Mouse (Mus musculus): ENCODE measurements around the gene Pkm. TPM values are rescaled to one million over a fixed set of nuclear protein-coding genes. Genes with fewer than 3 reads are reported as not detected.

Pkm gene
- polyA plus RNA-seq, 1 experiment from 2014 or later = 2,436 TPM

- Histone ChIP-seq H3K4me3 (no peak overlapping the region), H3K36me3 (peaks cover 98% of the 10 kb centered on the region), H3K9me3 (no peaks in the 10 kb centered on the region), H3K4me1 (peaks cover 19% of the 10 kb centered on the region), H3K27ac (peak overlapping the region; percentile 3; the same call in 1 of the 2 replicates), H3K27me3 (ENCODE audit: insufficient read depth, poor library complexity, severe bottlenecking) (no peaks in the 10 kb centered on the region)
- DNase-seq (ENCODE audit: low spot score) = peak; percentile 85
- 82% methylated on average over 12 of the region's 12 CpGs for WGBS
These were observed 16.2 kb downstream of the Pkm start for GRCm38 (mm10) chr9:59672195-59672894.

GRCm38 (mm10) chr9:59673427-59673826 is 17.3 kb downstream of the Pkm start:
- Histone ChIP-seq H3K9me3 (no peaks in the 10 kb centered on the region), H3K27ac (no peak overlapping the region), H3K36me3 (peaks cover 98% of the 10 kb centered on the region), H3K4me3 (no peak overlapping the region), H3K4me1 (peaks cover 19% of the 10 kb centered on the region), H3K27me3 (ENCODE audit: insufficient read depth, poor library complexity, severe bottlenecking) (no peaks in the 10 kb centered on the region)
- WGBS = 67% methylated on average over 2 of the region's 2 CpGs
- no peak for DNase-seq (ENCODE audit: low spot score)

- H3K27ac ChIP-seq = no peak overlapping the region
These were observed 19.4 kb downstream of the Pkm start for GRCm38 (mm10) chr9:59675598-59675997.

GRCm38 (mm10) chr9:59678313-59678712 is 22.1 kb downstream of the Pkm start:
- Histone ChIP-seq H3K36me3 (peaks cover 63% of the 10 kb centered on the region), H3K4me3 (no peak overlapping the region), H3K4me1 (peaks cover 15% of the 10 kb centered on the region), H3K9me3 (no peaks in the 10 kb centered on the region), H3K27me3 (ENCODE audit: insufficient read depth, poor library complexity, severe bottlenecking) (peaks cover 26% of the 10 kb centered on the region), H3K27ac (no peak overlapping the region)
- no peak for DNase-seq (ENCODE audit: low spot score)
- WGBS = 37% methylated on average over 1 of the region's 1 CpGs

More at GRCm38 (mm10) chr9:59675598-59675997, 19.4 kb downstream of the Pkm start:
- Histone ChIP-seq H3K4me1 (peaks cover 27% of the 10 kb centered on the region), H3K36me3 (peaks cover 90% of the 10 kb centered on the region), H3K27me3 (ENCODE audit: insufficient read depth, poor library complexity, severe bottlenecking) (peaks cover 3% of the 10 kb centered on the region), H3K4me3 (no peak overlapping the region), H3K9me3 (no peaks in the 10 kb centered on the region)
- no peak for DNase-seq (ENCODE audit: low spot score)
- 89% methylated on average over 14 of the region's 14 CpGs for WGBS

- DNase-seq (ENCODE audit: low spot score) = peak; percentile 95
- Histone ChIP-seq H3K4me3 (peak within 1 kb of the TSS; percentile 63), H3K36me3 (peaks cover 47% of the 10 kb centered on the region), H3K9me3 (no peaks in the 10 kb centered on the region), H3K4me1 (peaks cover 15% of the 10 kb centered on the region), H3K27me3 (ENCODE audit: insufficient read depth, poor library complexity, severe bottlenecking) (peaks cover 26% of the 10 kb centered on the region), H3K27ac (peak within 1 kb of the TSS; percentile 65)
- WGBS = 1% methylated on average over 47 of the region's 47 CpGs
These were observed 23.7 kb downstream of the Pkm start, which contains the start of gene Gramd2 for GRCm38 (mm10) chr9:59679678-59680533. Gramd2 (plus strand) TSS chr9:59680144.

GRCm38 (mm10) chr9:59680534-59680875 is 24.3 kb downstream of the Pkm start:
- H3K9me3 ChIP-seq = no peaks in the 10 kb centered on the region
- H3K4me3 ChIP-seq = peak overlapping the region; percentile 63
- peaks cover 26% of the 10 kb centered on the region for H3K27me3 ChIP-seq (ENCODE audit: insufficient read depth, poor library complexity, severe bottlenecking)
- DNase-seq (ENCODE audit: low spot score) = no peak
- peak overlapping the region; percentile 65 for H3K27ac ChIP-seq
- H3K4me1 ChIP-seq = peaks cover 15% of the 10 kb centered on the region
- 8% methylated on average over 16 of the region's 16 CpGs for WGBS
- peaks cover 41% of the 10 kb centered on the region for H3K36me3 ChIP-seq

- H3K4me1 ChIP-seq = peaks cover 16% of the 10 kb centered on the region
- peaks cover 26% of the 10 kb centered on the region for H3K27me3 ChIP-seq (ENCODE audit: insufficient read depth, poor library complexity, severe bottlenecking)
- WGBS = 68% methylated on average over 2 of the region's 2 CpGs
- H3K9me3 ChIP-seq = no peaks in the 10 kb centered on the region
- peaks cover 7% of the 10 kb centered on the region for H3K36me3 ChIP-seq
- no peak overlapping the region for H3K4me3 ChIP-seq
- no peak overlapping the region for H3K27ac ChIP-seq
- DNase-seq (ENCODE audit: low spot score) = no peak
These were observed 27.9 kb downstream of the Pkm start for GRCm38 (mm10) chr9:59684020-59684419.

- Histone ChIP-seq H3K27ac (no peak overlapping the region), H3K36me3 (no peaks in the 10 kb centered on the region), H3K9me3 (no peaks in the 10 kb centered on the region), H3K4me3 (no peak overlapping the region), H3K4me1 (peaks cover 14% of the 10 kb centered on the region), H3K27me3 (ENCODE audit: insufficient read depth, poor library complexity, severe bottlenecking) (peaks cover 11% of the 10 kb centered on the region)
- WGBS = 25% methylated on average over 6 of the region's 6 CpGs
- DNase-seq (ENCODE audit: low spot score) = no peak
These were observed 31.4 kb downstream of the Pkm start for GRCm38 (mm10) chr9:59687416-59688046.

- Histone ChIP-seq H3K27me3 (ENCODE audit: insufficient read depth, poor library complexity, severe bottlenecking) (peaks cover 7% of the 10 kb centered on the region; the same call in 1 of the 2 replicates), H3K4me1 (peaks cover 30% of the 10 kb centered on the region), H3K36me3 (no peaks in the 10 kb centered on the region), H3K9me3 (no peaks in the 10 kb centered on the region), H3K27ac (peak overlapping the region; percentile 47), H3K4me3 (peak overlapping the region; percentile 55)
- DNase-seq (ENCODE audit: low spot score) = no peak
- 4% methylated on average over 23 of the region's 23 CpGs for WGBS
These were observed 35.5 kb downstream of the Pkm start for GRCm38 (mm10) chr9:59691635-59692094.

GRCm38 (mm10) chr9:59692145-59692544 is 36.0 kb downstream of the Pkm start:
- Histone ChIP-seq H3K27me3 (ENCODE audit: insufficient read depth, poor library complexity, severe bottlenecking) (peaks cover 7% of the 10 kb centered on the region; the same call in 1 of the 2 replicates), H3K4me1 (peaks cover 30% of the 10 kb centered on the region), H3K9me3 (no peaks in the 10 kb centered on the region), H3K4me3 (peak overlapping the region; percentile 55), H3K36me3 (no peaks in the 10 kb centered on the region), H3K27ac (peak overlapping the region; percentile 47)
- no peak for DNase-seq (ENCODE audit: low spot score)
- 43% methylated on average over 9 of the region's 9 CpGs for WGBS

- no peak for DNase-seq (ENCODE audit: low spot score)
- H3K27ac ChIP-seq = no peak overlapping the region
- peaks cover 26% of the 10 kb centered on the region for H3K4me1 ChIP-seq
These were observed 38.6 kb downstream of the Pkm start for GRCm38 (mm10) chr9:59694571-59695450.

GRCm38 (mm10) chr9:59695451-59695813 is 39.3 kb downstream of the Pkm start:
- peaks cover 7% of the 10 kb centered on the region; the same call in 1 of the 2 replicates for H3K27me3 ChIP-seq (ENCODE audit: insufficient read depth, poor library complexity, severe bottlenecking)
- no peak for DNase-seq (ENCODE audit: low spot score)
- WGBS = 35% methylated on average over 3 of the region's 3 CpGs
- H3K36me3 ChIP-seq = no peaks in the 10 kb centered on the region
- H3K9me3 ChIP-seq = no peaks in the 10 kb centered on the region
- no peak overlapping the region for H3K4me3 ChIP-seq
- no peak overlapping the region for H3K27ac ChIP-seq
- H3K4me1 ChIP-seq = peaks cover 26% of the 10 kb centered on the region

More at GRCm38 (mm10) chr9:59694571-59695450, 38.6 kb downstream of the Pkm start:
- no peaks in the 10 kb centered on the region for H3K36me3 ChIP-seq
- WGBS = 45% methylated on average over 16 of the region's 16 CpGs
- H3K4me3 ChIP-seq = no peak overlapping the region
- H3K27me3 ChIP-seq (ENCODE audit: insufficient read depth, poor library complexity, severe bottlenecking) = peaks cover 7% of the 10 kb centered on the region; the same call in 1 of the 2 replicates
- H3K9me3 ChIP-seq = no peaks in the 10 kb centered on the region
